Mouse (Mus musculus): Measurements from ENCODE around the gene Klc1.

- TF ChIP-seq POLR2A (IDR thresholded peaks at IDR 0.05; ENCODE audit: low read depth, low read length), result no peak
- no peak for TF ChIP-seq CTCF (conservative IDR thresholded peaks at IDR 0.05; ENCODE audit: insufficient read depth, insufficient read length, low read depth, low read length)
These were observed 56.4 kb downstream of the Klc1 start for GRCm38 (mm10) chr12:111814769-111815762.

Measured in kidney, adult 2 months (tissue).